Mouse (Mus musculus) ovary, postnatal 14 days (tissue): Measurements from ENCODE around the gene Hepacam2.
"Not testable (repeated sequence)": the region's sequence is repeated elsewhere in the genome, so short reads cannot be mapped to it uniquely, and the experiment has no call there.

Experiments
- DNase-seq: peaks from one replicate; pipeline ENCODE4 v3.0.0; 2022; ENCODE audit warnings: low spot score

Gene Hepacam2

DNA sequence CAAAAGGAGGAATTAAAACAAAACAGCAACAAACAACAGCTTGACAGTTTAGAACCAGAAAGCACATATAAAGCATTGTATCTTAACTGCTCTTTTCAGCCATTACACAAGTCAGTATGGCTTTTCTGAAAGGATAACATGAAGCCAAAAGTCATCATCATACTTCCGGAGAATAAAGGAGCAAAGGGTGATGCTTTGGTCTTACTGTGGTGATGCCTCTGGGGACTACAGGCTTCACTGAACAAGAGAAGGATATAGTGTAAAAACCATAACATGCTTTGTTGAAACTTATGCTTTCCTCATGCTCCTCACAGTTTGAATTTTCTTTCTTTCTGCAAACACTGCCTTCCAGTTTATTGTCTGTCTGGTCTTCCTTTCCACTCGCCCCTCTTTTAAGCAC lies 34.5 kb downstream of the Hepacam2 start:
- no peak for DNase-seq

GRCm38 (mm10) chr6:3463026-3463425 lies 35.1 kb downstream of the Hepacam2 start:
- no peak for DNase-seq

- DNase-seq, result no peak
Measured at GRCm38 (mm10) chr6:3455944-3456536, 42.1 kb downstream of the Hepacam2 start.

DNA sequence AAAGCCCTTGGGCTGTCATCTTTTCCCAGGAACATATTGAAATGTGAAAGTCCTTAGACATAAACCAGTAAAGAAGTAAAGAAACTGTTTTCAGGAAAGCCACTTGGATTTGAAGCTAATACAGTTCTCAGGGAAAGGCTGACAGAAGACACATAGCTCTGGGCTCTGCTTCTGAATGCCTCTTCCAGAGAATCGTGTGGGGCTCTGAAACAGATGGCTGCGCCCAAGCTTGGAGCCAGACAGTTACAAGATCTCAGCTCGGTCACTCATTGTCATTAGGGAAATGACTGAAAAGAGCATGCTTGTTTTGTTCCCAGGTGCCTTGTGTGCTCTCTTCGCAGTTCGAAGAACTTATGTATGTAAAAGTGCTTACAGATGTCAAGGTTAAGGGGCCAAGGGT lies 43.7 kb downstream of the Hepacam2 start:
- no peak for DNase-seq

DNA sequence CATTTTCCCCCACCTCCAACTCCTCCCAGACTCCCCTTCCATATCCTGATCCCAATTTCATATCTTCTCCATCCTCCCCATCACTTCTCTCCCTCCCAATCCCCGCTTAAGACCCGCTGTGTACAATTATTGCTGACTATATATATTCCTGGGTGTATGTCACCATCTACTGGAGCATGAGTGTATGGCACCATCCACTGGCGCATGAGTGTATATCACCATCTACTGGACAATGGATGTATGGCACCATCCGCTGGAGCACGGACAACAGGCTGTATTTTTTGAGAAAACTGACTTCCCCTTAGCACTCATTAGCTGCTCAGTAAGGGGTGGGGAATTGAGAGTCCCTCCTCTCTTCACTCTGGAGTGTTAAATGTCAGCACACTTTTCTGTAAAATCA lies 50.7 kb downstream of the Hepacam2 start:
- peak; percentile 39 for DNase-seq

- DNase-seq, result no peak
Measured at GRCm38 (mm10) chr6:3443905-3444304, 54.2 kb downstream of the Hepacam2 start.

DNA sequence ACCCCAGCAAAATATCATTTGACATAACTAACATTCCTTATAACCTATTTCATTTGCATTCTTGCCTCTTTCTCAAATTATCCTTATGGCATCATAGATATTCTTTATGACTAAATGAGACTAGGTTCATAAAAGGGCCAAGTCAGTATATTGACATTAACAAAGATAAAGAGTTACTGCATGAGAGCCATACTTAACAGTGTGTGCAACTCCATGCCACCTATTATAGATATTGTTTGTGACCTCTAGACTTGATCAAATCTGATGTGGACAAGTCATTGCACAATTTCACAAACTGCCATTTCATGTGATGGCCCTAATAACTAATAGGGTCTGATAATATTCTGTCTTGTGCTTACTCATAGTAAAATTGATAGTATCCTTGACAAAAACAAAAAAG lies 62.0 kb downstream of the Hepacam2 start:
- no peak for DNase-seq

- not testable (repeated sequence) for DNase-seq
Measured at GRCm38 (mm10) chr6:3430976-3431375, 67.1 kb downstream of the Hepacam2 start.

GRCm38 (mm10) chr6:3427047-3427446 lies 71.1 kb downstream of the Hepacam2 start:
- DNase-seq, result no peak

DNA sequence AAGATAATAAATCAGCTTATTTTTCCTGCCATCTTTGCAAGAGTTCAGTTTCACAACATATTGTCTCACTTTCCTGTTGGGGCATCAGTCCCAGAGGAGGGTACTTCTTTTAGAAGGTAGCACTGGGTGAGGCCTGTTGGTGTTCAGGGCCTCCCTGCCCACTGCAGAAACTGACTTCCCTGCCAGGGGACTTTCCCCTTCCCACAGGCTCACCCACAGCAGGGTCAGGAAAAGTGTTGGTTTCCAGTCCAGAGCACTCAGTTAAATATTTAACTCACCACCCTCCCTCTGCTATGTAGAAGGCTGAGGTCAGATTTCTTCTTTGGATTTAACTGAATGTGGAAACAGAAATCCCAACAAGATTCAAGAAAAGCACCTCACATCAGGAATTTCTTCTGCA lies 72.8 kb downstream of the Hepacam2 start:
- DNase-seq, result not testable (repeated sequence)

DNA sequence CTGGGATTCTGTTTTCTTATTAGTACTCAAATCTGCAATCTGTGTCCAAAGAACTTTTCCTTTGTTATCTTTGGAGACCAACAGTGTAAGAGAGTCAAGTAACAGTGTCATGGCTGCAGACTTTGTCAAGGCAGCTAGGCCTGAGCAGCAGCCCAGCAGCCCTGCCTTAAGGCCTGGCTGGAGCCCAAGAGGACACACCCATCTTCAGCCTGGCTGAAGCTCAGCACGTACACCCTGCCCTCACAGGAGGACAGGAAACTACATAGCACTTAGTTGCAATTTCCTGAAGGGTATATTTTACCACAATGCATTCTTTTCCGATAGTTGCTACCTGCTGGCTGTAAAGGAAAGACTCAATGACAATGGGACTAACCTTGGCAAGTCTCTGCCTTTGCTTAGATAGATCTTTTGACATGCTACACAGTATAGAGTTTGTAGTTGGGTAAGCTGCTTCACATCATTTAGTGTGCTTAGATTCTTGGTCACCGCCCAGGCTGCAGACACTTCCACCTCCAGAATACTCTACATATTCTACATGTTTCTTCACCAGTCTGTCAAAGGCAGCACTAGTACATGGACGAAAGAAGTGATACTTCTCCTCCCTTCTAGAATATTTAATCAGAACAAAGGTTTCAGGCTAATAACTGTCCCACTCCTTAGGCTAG lies 73.4 kb downstream of the Hepacam2 start:
- DNase-seq, result not testable (repeated sequence)
